Mouse (Mus musculus) kidney, postnatal 0 days (tissue): ENCODE results near the gene Pnmal2. TPM values are rescaled to one million over a fixed set of nuclear protein-coding genes. Genes with fewer than 3 reads are reported as not detected.

Experiments
- ATAC-seq: fragments of 200-750 bp; cut with Nextera tagmentation; replicated peaks from 2 replicates; pipeline ENCODE4 v1.8.0; 2017; ENCODE audit warnings: low read depth, moderate number of reproducible peaks, moderate TSS enrichment, moderate library complexity; ENCODE audit not compliant: low FRiP score
- DNase-seq: peaks from one replicate; pipeline ENCODE4 v3.0.0-alpha.2; 2016; ENCODE audit warnings: low spot score
- H3K27ac ChIP-seq: fragments of 300-500 bp; sonication (generic); 2 replicates; pipeline ENCODE4 v1.5.1; 2014; ENCODE audit warnings: mild to moderate bottlenecking
- H3K27me3 ChIP-seq: fragments of 300-500 bp; sonication (generic); 2 replicates; pipeline ENCODE4 v1.6.1; 2014; ENCODE audit warnings: low read length, mixed read lengths; ENCODE audit not compliant: insufficient read depth
- H3K36me3 ChIP-seq: fragments of 300-500 bp; sonication (generic); 2 replicates; pipeline ENCODE4 v1.6.1; 2014; ENCODE audit warnings: low read length, mixed read lengths; ENCODE audit not compliant: insufficient read depth
- H3K4me1 ChIP-seq: fragments of 300-500 bp; sonication (generic); replicated peaks from 2 replicates; pipeline ENCODE4 v1.6.1; 2014; ENCODE audit warnings: antibody characterized with exemption, low read length, mixed read lengths; ENCODE audit not compliant: insufficient read depth
- H3K4me2 ChIP-seq: fragments of 300-500 bp; sonication (generic); 2 replicates; pipeline ENCODE4 v1.6.1; 2014; ENCODE audit warnings: mild to moderate bottlenecking, low read length, moderate library complexity, mixed read lengths
- H3K4me3 ChIP-seq: fragments of 300-500 bp; sonication (generic); replicated peaks from 2 replicates; pipeline ENCODE4 v1.5.1; 2014; ENCODE audit warnings: low read depth, low read length
- H3K9ac ChIP-seq: fragments of 300-500 bp; sonication (generic); 2 replicates; pipeline ENCODE4 v1.6.1; 2014; ENCODE audit warnings: low read depth, low read length
- H3K9me3 ChIP-seq: fragments of 300-500 bp; sonication (generic); replicated peaks from 2 replicates; pipeline ENCODE4 v1.6.1; 2016; ENCODE audit warnings: low read length, inconsistent platforms, mixed read lengths
- CTCF ChIP-seq: IDR thresholded peaks from 2 replicates; pipeline ENCODE4 v1.5.1; 2016; ENCODE audit warnings: antibody characterized with exemption, low read depth, mild to moderate bottlenecking, moderate library complexity
- WGBS: fragments of 180-500 bp; shearing (Covaris S2); extraction: QIAGEN DNeasy Blood & Tissue Kit; methylation state at CpG from one replicate; pipeline ENCODE4 v1.1.7; 2014; 5-methylcytosine and 5-hydroxymethylcytosine counted together
- polyA plus RNA-seq: library from polyadenylated mRNA; unstranded; fragments of >200 nt; fragmentation: Nextera tagmentation; extraction: Ambion mirVana; gene quantifications from 2 replicates; pipeline ENCODE4 v1.2.1, GENCODE M21; 2015

The Pnmal2 gene
- polyA plus RNA-seq = 7.0 and 8.1 TPM in 2 replicates

DNA sequence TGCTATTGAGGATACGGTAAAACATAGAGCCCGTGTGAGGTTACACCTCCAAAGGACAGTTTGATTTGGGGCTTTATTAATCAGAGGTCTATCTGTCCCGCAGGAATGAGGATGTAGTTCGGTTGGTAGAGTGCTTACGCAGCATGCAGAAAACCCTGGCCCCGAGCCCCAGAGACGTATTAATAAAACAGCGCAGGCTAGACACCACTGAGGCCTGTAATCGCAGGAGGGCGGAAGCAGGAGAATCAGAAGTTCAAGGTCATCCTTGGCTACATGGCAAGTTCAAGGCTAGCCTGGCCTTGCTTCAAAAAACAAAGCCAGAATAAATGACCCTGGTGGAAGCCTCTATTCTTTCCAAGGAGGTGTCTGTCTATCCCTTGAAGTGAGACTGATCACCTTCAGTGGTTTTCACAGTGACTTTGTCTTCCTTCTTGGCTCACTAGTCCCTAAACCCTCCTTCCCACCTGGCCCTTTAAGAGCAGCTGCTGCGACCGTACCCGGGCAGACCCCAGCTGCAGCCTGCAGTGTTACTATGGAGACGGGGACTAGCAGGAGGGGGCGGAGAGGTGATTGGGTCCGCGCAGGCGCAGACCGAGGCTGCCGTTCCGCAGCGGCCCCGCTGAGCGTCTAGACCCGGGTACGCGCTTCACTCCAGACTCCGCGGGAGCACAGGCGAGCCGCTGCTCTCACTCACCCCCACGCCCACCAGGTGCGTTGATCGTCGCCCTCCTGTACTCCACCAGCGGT, at the start of gene Pnmal2:
TSS of gene Pnmal2 (plus strand) at position 622 of the 747 bp plus-strand sequence.
- Histone ChIP-seq H3K27me3 (peaks cover 25% of the 10 kb centered on the region), H3K36me3 (no peaks in the 10 kb centered on the region), H3K27ac (no peak within 1 kb of the TSS; the same call in 1 of the 2 replicates), H3K4me2 (peak within 1 kb of the TSS; percentile 73), H3K4me1 (peaks cover 37% of the 10 kb centered on the region), H3K4me3 (peak within 1 kb of the TSS; percentile 48), H3K9ac (peak within 1 kb of the TSS; percentile 74), H3K9me3 (no peaks in the 10 kb centered on the region)
- WGBS = 14% methylated on average over 36 of the region's 36 CpGs
- peak; percentile 86 for ATAC-seq
- TF ChIP-seq CTCF = no peak
- peak; percentile 97 for DNase-seq

GRCm38 (mm10) chr7:16895000-16895399, 49.5 kb upstream of the Pnmal2 start:
- Histone ChIP-seq H3K4me1 (no peaks in the 10 kb centered on the region), H3K36me3 (no peaks in the 10 kb centered on the region), H3K4me3 (peak overlapping the region; percentile 18; the same call in 1 of the 2 replicates), H3K9ac (0 out of 2 replicates have a peak overlapping the region, but pooled peaks have one; percentile 31), H3K9me3 (no peaks in the 10 kb centered on the region), H3K27ac (no peak overlapping the region), H3K4me2 (peak overlapping the region; percentile 50), H3K27me3 (0 out of 2 replicates have a peak, but pooled peaks cover 7% of the 10 kb centered on the region)
- under 1% methylated on average over 24 of the region's 24 CpGs for WGBS
- peak; percentile 90 for TF ChIP-seq CTCF
- ATAC-seq (peak; percentile 34; the same call in 1 of the 2 replicates), DNase-seq (peak; percentile 90)

- DNase-seq = no peak
- whole genome bisulfite sequencing = 25% methylated on average over 10 of the region's 10 CpGs
- H3K9me3 ChIP-seq = no peaks in the 10 kb centered on the region
- H3K4me2 ChIP-seq = peak overlapping the region; percentile 50
- H3K9ac ChIP-seq = 0 out of 2 replicates have a peak overlapping the region, but pooled peaks have one; percentile 31
- no peak for ATAC-seq
- H3K27me3 ChIP-seq = 0 out of 2 replicates have a peak, but pooled peaks cover 7% of the 10 kb centered on the region
- H3K4me1 ChIP-seq = no peaks in the 10 kb centered on the region
- H3K27ac ChIP-seq = no peak overlapping the region
- H3K36me3 ChIP-seq = no peaks in the 10 kb centered on the region
- H3K4me3 ChIP-seq = peak overlapping the region; percentile 18; the same call in 1 of the 2 replicates
- no peak for TF ChIP-seq CTCF
Observed at GRCm38 (mm10) chr7:16895511-16895910, 49.0 kb upstream of the Pnmal2 start.

DNA sequence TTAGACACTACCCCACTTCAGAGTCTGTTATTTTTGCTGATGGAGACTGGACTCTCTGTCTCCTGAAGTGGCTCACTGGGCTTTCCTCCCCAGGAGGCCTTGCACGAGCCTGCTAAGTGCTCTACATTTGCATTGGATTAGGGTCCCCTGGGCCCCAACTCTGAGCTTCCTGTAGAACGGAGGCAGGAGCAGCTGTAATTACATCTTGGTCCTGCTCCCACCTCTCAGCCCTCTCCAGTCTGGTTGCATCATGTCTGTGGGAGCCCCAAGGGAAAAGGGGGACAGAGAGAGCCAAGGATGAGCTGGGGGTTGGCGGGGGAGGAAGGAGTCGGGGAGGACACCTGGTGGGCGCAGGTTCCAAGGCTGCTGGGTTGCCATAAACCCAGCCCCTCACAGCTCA, 44.0 kb upstream of the Pnmal2 start:
- H3K4me2 ChIP-seq = no peak overlapping the region
- no peak overlapping the region for H3K9ac ChIP-seq
- H3K27ac ChIP-seq = no peak overlapping the region
- H3K4me3 ChIP-seq = no peak overlapping the region
- H3K4me1 ChIP-seq = no peaks in the 10 kb centered on the region
- WGBS = 25% methylated on average over 5 of the region's 5 CpGs
- TF ChIP-seq CTCF = no peak
- DNase-seq (no peak), ATAC-seq (no peak)
- no peaks in the 10 kb centered on the region for H3K36me3 ChIP-seq
- no peaks in the 10 kb centered on the region for H3K9me3 ChIP-seq
- no peaks in the 10 kb centered on the region for H3K27me3 ChIP-seq

DNA sequence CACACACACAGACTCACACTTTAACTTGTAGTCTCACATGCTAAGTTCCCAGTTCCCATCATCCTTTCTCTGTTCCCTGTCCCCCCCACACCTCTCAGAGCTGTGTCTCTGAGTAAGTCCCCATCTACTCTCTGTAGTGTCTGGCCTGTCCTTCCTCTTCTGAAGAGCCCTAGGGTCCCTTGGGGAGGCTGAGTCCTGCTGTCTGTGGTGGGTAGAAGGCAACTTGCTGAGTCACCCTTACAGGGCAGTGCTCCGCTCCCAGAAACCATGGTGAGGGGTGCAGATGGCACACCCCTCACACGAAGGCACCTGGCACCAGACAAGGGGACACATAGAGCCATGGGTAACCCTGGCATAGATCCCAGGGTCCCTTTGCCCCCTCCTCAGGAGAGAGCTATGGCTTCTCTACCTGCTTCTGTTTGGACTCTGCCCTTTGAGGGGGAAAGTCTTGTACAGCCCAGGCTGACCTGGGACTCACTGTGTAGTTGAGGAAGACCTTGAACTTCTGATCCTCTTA, 41.0 kb upstream of the Pnmal2 start:
- WGBS = 81% methylated on average over 2 of the region's 2 CpGs
- ATAC-seq (no peak), DNase-seq (no peak)
- Histone ChIP-seq H3K9me3 (no peaks in the 10 kb centered on the region), H3K4me1 (peaks cover 10% of the 10 kb centered on the region), H3K4me3 (no peak overlapping the region), H3K36me3 (no peaks in the 10 kb centered on the region), H3K4me2 (no peak overlapping the region), H3K27me3 (no peaks in the 10 kb centered on the region), H3K27ac (no peak overlapping the region), H3K9ac (0 out of 2 replicates have a peak overlapping the region, but pooled peaks have one; percentile 13)
- no peak for TF ChIP-seq CTCF

DNA sequence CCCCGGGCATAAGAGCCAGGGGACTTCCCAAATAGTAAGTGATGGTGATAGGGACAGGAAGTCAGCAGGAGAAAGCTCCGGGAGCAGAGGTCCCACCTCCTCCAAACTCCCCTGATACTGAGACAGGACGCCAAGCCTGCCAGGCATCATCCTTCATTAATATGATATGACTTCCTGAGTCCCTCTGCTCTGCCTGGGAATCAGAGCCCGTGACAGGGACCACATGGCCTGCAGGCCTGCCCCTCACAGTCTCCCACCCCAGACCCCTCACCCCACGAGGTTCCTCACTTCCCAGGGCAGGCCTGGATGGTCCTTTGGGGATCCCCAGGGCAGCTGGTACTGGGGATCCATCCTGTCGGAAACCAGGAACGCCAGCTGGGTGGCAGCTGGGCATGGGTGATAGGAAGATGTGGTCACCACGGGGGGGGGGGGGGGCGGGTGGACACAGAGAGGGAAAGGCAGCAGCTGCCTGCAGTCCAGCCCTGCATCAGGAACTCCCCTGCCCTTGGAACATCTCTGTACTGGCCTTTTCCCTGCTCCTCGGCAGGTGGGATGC, 40.3 kb upstream of the Pnmal2 start:
- Histone ChIP-seq H3K9ac (no peak overlapping the region), H3K36me3 (no peaks in the 10 kb centered on the region), H3K9me3 (no peaks in the 10 kb centered on the region), H3K4me3 (no peak overlapping the region), H3K27ac (no peak overlapping the region), H3K4me1 (peaks cover 14% of the 10 kb centered on the region), H3K27me3 (no peaks in the 10 kb centered on the region; the same call in 1 of the 2 replicates), H3K4me2 (no peak overlapping the region)
- 27% methylated on average over 8 of the region's 10 CpGs for WGBS
- ATAC-seq = no peak
- no peak for TF ChIP-seq CTCF
- DNase-seq = no peak
